Mouse (Mus musculus): Measurements from ENCODE around the gene Ghdc. TPM values are rescaled to one million over a fixed set of nuclear protein-coding genes. Genes with fewer than 3 reads are reported as not detected.
A peak's percentile ranks its signal among the peaks of the same experiment; 100 is the strongest.

Ghdc gene
- polyA plus RNA-seq, 1 experiment from 2014 or later = 9.6 TPM

- Histone ChIP-seq H3K4me2 (ENCODE audit: low read length) (no peak overlapping the region), H3K27me3 (replicated peaks; ENCODE audit: control insufficient read depth, insufficient read depth, low read length) (no peaks in the 10 kb centered on the region), H3K9ac (ENCODE audit: low read depth, low read length) (no peak overlapping the region), H3K36me3 (ENCODE audit: control insufficient read depth, insufficient read depth, low read length) (peaks cover 1% of the 10 kb centered on the region; the same call in 1 of the 2 replicates), H3K27ac (ENCODE audit: low read depth, low read length) (no peak overlapping the region), H3K4me3 (ENCODE audit: low read length) (no peak overlapping the region), H3K4me1 (ENCODE audit: control insufficient read depth, insufficient read depth, low read depth, low read length) (peaks cover 5% of the 10 kb centered on the region), H3K9me3 (ENCODE audit: control insufficient read depth, low read length) (no peaks in the 10 kb centered on the region)
- WGBS = 84% methylated on average over 4 of the region's 4 CpGs
- no peak for ATAC-seq
Measured at GRCm38 (mm10) chr11:100774261-100774660, 3.5 kb upstream of the Ghdc start.

- Histone ChIP-seq H3K4me1 (ENCODE audit: control insufficient read depth, insufficient read depth, low read depth, low read length) (peaks cover 5% of the 10 kb centered on the region), H3K9ac (ENCODE audit: low read depth, low read length) (peak overlapping the region; percentile 57), H3K36me3 (ENCODE audit: control insufficient read depth, insufficient read depth, low read length) (no peaks in the 10 kb centered on the region), H3K4me3 (ENCODE audit: low read length) (peak overlapping the region; percentile 48), H3K27ac (ENCODE audit: low read depth, low read length) (no peak overlapping the region), H3K27me3 (replicated peaks; ENCODE audit: control insufficient read depth, insufficient read depth, low read length) (no peaks in the 10 kb centered on the region), H3K4me2 (ENCODE audit: low read length) (peak overlapping the region; percentile 52), H3K9me3 (ENCODE audit: control insufficient read depth, low read length) (no peaks in the 10 kb centered on the region)
- ATAC-seq = peak; percentile 35; the same call in 1 of the 2 replicates
- 40% methylated on average over 6 of the region's 6 CpGs for WGBS
Measured at GRCm38 (mm10) chr11:100769980-100770379, 777 bp downstream of the Ghdc start.

- H3K27me3 ChIP-seq (replicated peaks; ENCODE audit: control insufficient read depth, insufficient read depth, low read length) = no peaks in the 10 kb centered on the region
- H3K4me3 ChIP-seq (ENCODE audit: low read length) = no peak overlapping the region
- peaks cover 5% of the 10 kb centered on the region for H3K4me1 ChIP-seq (ENCODE audit: control insufficient read depth, insufficient read depth, low read depth, low read length)
- H3K27ac ChIP-seq (ENCODE audit: low read depth, low read length) = no peak overlapping the region
- H3K36me3 ChIP-seq (ENCODE audit: control insufficient read depth, insufficient read depth, low read length) = no peaks in the 10 kb centered on the region
- ATAC-seq = no peak
- WGBS = 96% methylated on average over 5 of the region's 5 CpGs
- no peaks in the 10 kb centered on the region for H3K9me3 ChIP-seq (ENCODE audit: control insufficient read depth, low read length)
- no peak overlapping the region for H3K4me2 ChIP-seq (ENCODE audit: low read length)
- no peak overlapping the region for H3K9ac ChIP-seq (ENCODE audit: low read depth, low read length)
Measured at GRCm38 (mm10) chr11:100767871-100768270, 2.9 kb downstream of the Ghdc start.

- H3K4me2 ChIP-seq (ENCODE audit: low read length) = no peak overlapping the region
- no peak overlapping the region for H3K27ac ChIP-seq (ENCODE audit: low read depth, low read length)
- H3K27me3 ChIP-seq (replicated peaks; ENCODE audit: control insufficient read depth, insufficient read depth, low read length) = no peaks in the 10 kb centered on the region
- WGBS = 88% methylated on average over 9 of the region's 9 CpGs
- peaks cover 5% of the 10 kb centered on the region for H3K4me1 ChIP-seq (ENCODE audit: control insufficient read depth, insufficient read depth, low read depth, low read length)
- no peaks in the 10 kb centered on the region for H3K36me3 ChIP-seq (ENCODE audit: control insufficient read depth, insufficient read depth, low read length)
- H3K4me3 ChIP-seq (ENCODE audit: low read length) = no peak overlapping the region
- no peak for ATAC-seq
- no peak overlapping the region for H3K9ac ChIP-seq (ENCODE audit: low read depth, low read length)
- no peaks in the 10 kb centered on the region for H3K9me3 ChIP-seq (ENCODE audit: control insufficient read depth, low read length)
Measured at GRCm38 (mm10) chr11:100766726-100767125, 4.0 kb downstream of the Ghdc start.

GRCm38 (mm10) chr11:100762831-100763230, 7.9 kb downstream of the Ghdc start, which contains the start of gene Hcrt:
Gene Hcrt, minus strand, starts transcription at chr11:100762931.
- Histone ChIP-seq H3K4me2 (ENCODE audit: low read length) (peak within 1 kb of the TSS; percentile 66), H3K27me3 (replicated peaks; ENCODE audit: control insufficient read depth, insufficient read depth, low read length) (no peaks in the 10 kb centered on the region), H3K4me3 (ENCODE audit: low read length) (peak within 1 kb of the TSS; percentile 48), H3K9me3 (ENCODE audit: control insufficient read depth, low read length) (no peaks in the 10 kb centered on the region), H3K27ac (ENCODE audit: low read depth, low read length) (no peak within 1 kb of the TSS; the same call in 1 of the 2 replicates), H3K4me1 (ENCODE audit: control insufficient read depth, insufficient read depth, low read depth, low read length) (peaks cover 11% of the 10 kb centered on the region), H3K36me3 (ENCODE audit: control insufficient read depth, insufficient read depth, low read length) (no peaks in the 10 kb centered on the region), H3K9ac (ENCODE audit: low read depth, low read length) (peak within 1 kb of the TSS; percentile 62)
- no peak for ATAC-seq
- 83% methylated on average over 7 of the region's 7 CpGs for WGBS

- Histone ChIP-seq H3K27ac (ENCODE audit: low read depth, low read length) (peak overlapping the region; percentile 60), H3K9ac (ENCODE audit: low read depth, low read length) (peak overlapping the region; percentile 62), H3K36me3 (ENCODE audit: control insufficient read depth, insufficient read depth, low read length) (no peaks in the 10 kb centered on the region), H3K4me3 (ENCODE audit: low read length) (peak overlapping the region; percentile 48), H3K27me3 (replicated peaks; ENCODE audit: control insufficient read depth, insufficient read depth, low read length) (no peaks in the 10 kb centered on the region), H3K4me1 (ENCODE audit: control insufficient read depth, insufficient read depth, low read depth, low read length) (peaks cover 12% of the 10 kb centered on the region), H3K4me2 (ENCODE audit: low read length) (peak overlapping the region; percentile 66), H3K9me3 (ENCODE audit: control insufficient read depth, low read length) (no peaks in the 10 kb centered on the region)
- ATAC-seq = peak; percentile 57
- WGBS = under 1% methylated on average over 27 of the region's 27 CpGs
Measured at GRCm38 (mm10) chr11:100761547-100762045, 9.2 kb downstream of the Ghdc start.

- H3K27me3 ChIP-seq (replicated peaks; ENCODE audit: control insufficient read depth, insufficient read depth, low read length) = no peaks in the 10 kb centered on the region
- peak within 1 kb of the TSS; percentile 75 for H3K9ac ChIP-seq (ENCODE audit: low read depth, low read length)
- ATAC-seq = peak; percentile 71
- no peaks in the 10 kb centered on the region for H3K9me3 ChIP-seq (ENCODE audit: control insufficient read depth, low read length)
- peaks cover 8% of the 10 kb centered on the region for H3K36me3 ChIP-seq (ENCODE audit: control insufficient read depth, insufficient read depth, low read length)
- peak within 1 kb of the TSS; percentile 81 for H3K4me2 ChIP-seq (ENCODE audit: low read length)
- H3K4me1 ChIP-seq (ENCODE audit: control insufficient read depth, insufficient read depth, low read depth, low read length) = peaks cover 12% of the 10 kb centered on the region
- H3K4me3 ChIP-seq (ENCODE audit: low read length) = peak within 1 kb of the TSS; percentile 68
- WGBS = under 1% methylated on average over 43 of the region's 51 CpGs
- peak within 1 kb of the TSS; percentile 67 for H3K27ac ChIP-seq (ENCODE audit: low read depth, low read length)
Measured at GRCm38 (mm10) chr11:100759611-100760233, 11.0 kb downstream of the Ghdc start, which contains the start of gene Kcnh4. Gene Kcnh4, minus strand, starts transcription at chr11:100759942.

- Histone ChIP-seq H3K4me3 (ENCODE audit: low read length) (peak overlapping the region; percentile 68), H3K4me1 (ENCODE audit: control insufficient read depth, insufficient read depth, low read depth, low read length) (peaks cover 12% of the 10 kb centered on the region), H3K4me2 (ENCODE audit: low read length) (peak overlapping the region; percentile 81), H3K27ac (ENCODE audit: low read depth, low read length) (peak overlapping the region; percentile 67), H3K9ac (ENCODE audit: low read depth, low read length) (peak overlapping the region; percentile 75), H3K36me3 (ENCODE audit: control insufficient read depth, insufficient read depth, low read length) (peaks cover 8% of the 10 kb centered on the region), H3K27me3 (replicated peaks; ENCODE audit: control insufficient read depth, insufficient read depth, low read length) (no peaks in the 10 kb centered on the region), H3K9me3 (ENCODE audit: control insufficient read depth, low read length) (no peaks in the 10 kb centered on the region)
- 1% methylated on average over 35 of the region's 35 CpGs for WGBS
- ATAC-seq = peak; percentile 51
Measured at GRCm38 (mm10) chr11:100758707-100759610, 11.8 kb downstream of the Ghdc start.

- no peak overlapping the region for H3K4me2 ChIP-seq (ENCODE audit: low read length)
- no peak for ATAC-seq
- no peak overlapping the region for H3K27ac ChIP-seq (ENCODE audit: low read depth, low read length)
- H3K9ac ChIP-seq (ENCODE audit: low read depth, low read length) = no peak overlapping the region
- peaks cover 12% of the 10 kb centered on the region for H3K4me1 ChIP-seq (ENCODE audit: control insufficient read depth, insufficient read depth, low read depth, low read length)
- no peaks in the 10 kb centered on the region for H3K27me3 ChIP-seq (replicated peaks; ENCODE audit: control insufficient read depth, insufficient read depth, low read length)
- peaks cover 8% of the 10 kb centered on the region for H3K36me3 ChIP-seq (ENCODE audit: control insufficient read depth, insufficient read depth, low read length)
- H3K9me3 ChIP-seq (ENCODE audit: control insufficient read depth, low read length) = no peaks in the 10 kb centered on the region
- no peak overlapping the region for H3K4me3 ChIP-seq (ENCODE audit: low read length)
- WGBS = 91% methylated on average over 12 of the region's 12 CpGs
Measured at GRCm38 (mm10) chr11:100757566-100757965, 13.2 kb downstream of the Ghdc start.

All from hindbrain, embryonic 16.5 days (tissue).